Mouse (Mus musculus) T-helper 2 cell (primary cell): ENCODE measurements around the gene Apol7a.

Source experiments
- in situ Hi-C: fragments of 300-600 bp; cut with MboI, MseI; formaldehyde crosslinking; loops from one replicate; pipeline ENCODE4 v1.15.1; 2025; ENCODE audit warnings: high pct_unique_total_duplicates

Gene Apol7a

DNA sequence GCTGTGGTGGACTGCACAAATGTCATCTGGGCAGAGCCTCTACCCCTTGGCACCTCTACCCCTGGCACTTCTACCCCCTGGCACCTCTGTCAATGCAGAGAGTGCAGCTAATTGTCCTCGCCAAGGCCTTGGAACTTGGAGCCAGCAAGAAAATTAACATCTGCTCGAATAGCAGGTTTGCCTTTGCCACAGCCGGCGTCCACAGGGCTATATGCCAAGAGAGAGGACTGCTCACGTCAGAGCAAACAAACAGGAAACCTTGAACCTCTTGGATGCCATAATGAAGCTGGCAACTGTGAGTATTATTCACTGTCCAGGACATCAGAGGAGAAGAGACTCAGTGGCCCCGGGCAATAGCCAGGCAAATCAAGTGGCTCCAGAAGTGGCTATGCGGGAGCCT is 22.0 kb downstream of the Apol7a start:
- in situ Hi-C loops, result no loop called here

- in situ Hi-C loops, result no loop called here
These were observed 28.3 kb downstream of the Apol7a start for GRCm38 (mm10) chr15:77370588-77370987.

DNA sequence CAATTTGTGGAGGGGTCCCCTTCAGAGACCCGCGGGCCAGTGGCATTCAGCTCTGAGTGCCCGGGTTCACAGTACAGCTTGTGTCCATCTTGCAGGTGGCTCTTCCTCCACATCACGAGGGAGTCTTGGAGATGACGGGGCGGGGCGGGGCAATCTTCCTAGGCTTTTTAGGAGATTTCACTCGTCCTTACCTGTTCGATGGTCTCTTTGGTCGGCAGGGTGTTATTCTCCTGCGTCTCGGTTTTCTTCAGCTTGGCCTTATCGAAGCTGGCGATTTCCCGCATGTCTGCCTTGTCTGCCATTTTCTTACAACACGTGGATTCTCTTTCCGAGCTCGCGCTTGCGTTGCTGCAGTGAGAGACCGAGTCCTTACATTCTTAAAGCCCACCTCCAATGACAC is 28.9 kb downstream of the Apol7a start:
- in situ Hi-C loops, result no loop called here

- in situ Hi-C loops, result no loop called here
These were observed 30.0 kb downstream of the Apol7a start for GRCm38 (mm10) chr15:77368818-77369320.

- in situ Hi-C loops, result no loop called here
These were observed 30.8 kb downstream of the Apol7a start for GRCm38 (mm10) chr15:77368148-77368547.

- in situ Hi-C loops, result no loop called here
These were observed 31.4 kb downstream of the Apol7a start for GRCm38 (mm10) chr15:77367504-77367903.

GRCm38 (mm10) chr15:77366706-77367484 is 32.0 kb downstream of the Apol7a start:
- in situ Hi-C loops, result no loop called here

DNA sequence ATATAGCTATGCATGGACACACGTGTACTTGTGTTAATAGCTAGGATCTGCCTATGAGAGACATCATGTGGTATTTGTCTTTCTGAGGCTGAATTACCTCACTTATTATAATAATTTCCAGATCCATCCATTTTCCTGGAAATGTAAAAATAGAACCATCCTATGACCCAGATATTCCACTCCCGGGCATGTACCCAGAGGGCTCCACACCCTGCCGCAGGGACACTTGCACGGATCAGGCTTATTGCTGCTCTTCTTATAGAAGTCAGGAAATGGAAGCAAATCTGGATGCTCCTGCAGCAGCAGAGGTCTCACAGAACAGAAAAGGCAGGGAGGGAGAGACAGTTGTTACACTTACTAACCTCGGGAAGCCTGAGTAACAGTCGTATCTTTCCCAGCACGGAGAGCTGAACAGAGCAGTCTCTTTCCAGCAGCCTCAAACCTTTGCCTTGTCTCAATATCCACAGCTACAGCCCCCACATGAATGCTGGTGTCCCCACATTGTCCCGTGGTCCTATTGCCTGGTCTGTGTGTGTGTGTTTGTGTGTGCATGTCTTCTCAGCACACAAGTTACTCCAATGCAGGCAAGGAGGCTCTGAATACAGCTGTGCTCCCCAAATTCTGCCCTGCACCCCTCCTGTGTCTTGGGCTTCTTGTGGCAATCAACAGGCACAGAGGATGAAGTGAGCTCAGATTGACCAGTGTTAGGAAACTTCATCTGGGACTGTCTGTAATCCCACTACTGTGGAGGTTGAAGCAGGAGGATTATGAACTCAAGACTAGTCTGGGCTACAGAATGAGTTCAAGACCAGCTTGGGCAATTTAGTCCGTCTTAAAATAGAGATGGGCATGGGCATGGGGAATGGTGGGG is 33.0 kb downstream of the Apol7a start:
- in situ Hi-C loops, result no loop called here

- in situ Hi-C loops, result no loop called here
These were observed 34.9 kb downstream of the Apol7a start for GRCm38 (mm10) chr15:77364026-77364425.

DNA sequence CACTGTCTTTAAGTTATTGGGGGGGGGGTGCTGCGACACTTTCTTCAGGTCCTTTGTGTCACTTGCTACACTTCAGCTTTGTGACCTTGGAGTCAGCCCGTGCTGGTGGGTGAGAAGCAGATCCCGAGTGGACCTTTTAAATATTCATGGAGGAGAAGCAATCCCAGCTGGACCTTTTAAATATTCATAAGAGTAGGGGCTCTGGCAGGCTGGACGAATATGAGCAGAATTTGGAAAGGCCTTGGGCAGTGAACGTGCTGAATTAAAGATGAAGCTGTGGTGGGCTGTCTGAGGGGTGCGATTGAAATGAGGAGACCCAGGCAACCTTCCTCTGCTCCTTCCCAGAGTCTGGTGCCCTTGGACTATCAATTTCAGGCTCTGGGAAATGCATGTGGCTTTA is 35.3 kb downstream of the Apol7a start:
- in situ Hi-C loops, result no loop called here

DNA sequence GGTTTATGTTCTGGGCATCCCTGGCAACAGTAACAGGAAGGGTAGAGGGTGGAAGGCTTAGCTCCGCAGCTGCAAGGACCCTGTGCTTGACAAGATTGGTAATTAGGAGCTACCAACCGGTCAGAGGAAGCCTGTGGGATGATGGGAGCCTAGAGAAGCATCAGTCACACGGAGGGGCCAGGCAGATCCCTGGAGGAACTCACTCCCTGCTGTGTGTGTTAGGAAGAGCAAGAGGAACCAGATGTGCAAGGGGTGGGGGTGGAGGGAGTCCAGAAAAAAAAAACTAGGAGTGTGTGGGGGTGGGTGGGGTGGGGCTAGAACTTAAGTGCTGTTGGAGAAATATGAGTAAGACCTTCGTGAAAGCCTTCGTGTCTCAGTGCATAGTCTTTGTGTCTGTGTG is 36.0 kb downstream of the Apol7a start:
- in situ Hi-C loops, result no loop called here

DNA sequence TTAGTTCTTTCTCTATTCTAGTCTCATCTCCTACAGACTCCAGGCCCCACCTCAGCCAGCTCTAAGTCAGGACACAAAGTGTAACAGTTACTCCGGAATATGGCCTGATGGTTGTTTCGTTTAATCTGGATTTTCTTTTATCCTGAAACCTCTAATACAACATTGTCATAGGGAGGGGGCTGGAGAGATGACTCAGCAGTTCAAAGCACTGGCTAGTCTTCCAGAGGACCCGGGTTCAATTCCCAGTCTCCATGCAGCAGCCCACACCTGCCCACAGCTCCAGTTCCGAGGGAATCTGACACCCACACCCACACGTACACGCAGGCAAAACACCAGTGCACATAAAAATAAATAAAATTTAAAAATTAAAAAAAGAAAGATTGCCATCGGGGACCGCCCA is 39.0 kb downstream of the Apol7a start:
- in situ Hi-C loops, result no loop called here

GRCm38 (mm10) chr15:77359486-77359885 is 39.4 kb downstream of the Apol7a start:
- in situ Hi-C loops, result no loop called here

DNA sequence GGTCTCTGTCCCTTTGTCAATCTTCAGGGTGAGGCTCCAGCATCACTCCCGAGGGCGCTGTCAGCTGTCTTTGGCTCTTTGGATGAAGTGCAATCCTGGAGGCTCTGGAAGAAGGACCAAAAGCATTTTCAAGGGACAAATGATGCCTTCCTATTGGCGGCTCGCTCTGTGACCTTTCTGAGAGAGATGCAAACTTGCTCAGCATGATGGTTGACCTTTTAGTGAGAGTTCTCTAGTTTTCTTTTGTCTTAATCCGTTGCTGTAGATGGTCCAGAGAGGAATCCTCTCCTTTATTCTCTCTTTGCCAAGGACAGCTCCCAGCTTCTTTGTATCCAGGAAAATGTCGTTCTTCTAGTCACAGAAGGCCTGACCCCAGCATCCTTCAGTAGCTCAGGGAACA is 39.8 kb downstream of the Apol7a start:
- in situ Hi-C loops, result no loop called here

GRCm38 (mm10) chr15:77358320-77359040 is 40.4 kb downstream of the Apol7a start:
- in situ Hi-C loops, result no loop called here

DNA sequence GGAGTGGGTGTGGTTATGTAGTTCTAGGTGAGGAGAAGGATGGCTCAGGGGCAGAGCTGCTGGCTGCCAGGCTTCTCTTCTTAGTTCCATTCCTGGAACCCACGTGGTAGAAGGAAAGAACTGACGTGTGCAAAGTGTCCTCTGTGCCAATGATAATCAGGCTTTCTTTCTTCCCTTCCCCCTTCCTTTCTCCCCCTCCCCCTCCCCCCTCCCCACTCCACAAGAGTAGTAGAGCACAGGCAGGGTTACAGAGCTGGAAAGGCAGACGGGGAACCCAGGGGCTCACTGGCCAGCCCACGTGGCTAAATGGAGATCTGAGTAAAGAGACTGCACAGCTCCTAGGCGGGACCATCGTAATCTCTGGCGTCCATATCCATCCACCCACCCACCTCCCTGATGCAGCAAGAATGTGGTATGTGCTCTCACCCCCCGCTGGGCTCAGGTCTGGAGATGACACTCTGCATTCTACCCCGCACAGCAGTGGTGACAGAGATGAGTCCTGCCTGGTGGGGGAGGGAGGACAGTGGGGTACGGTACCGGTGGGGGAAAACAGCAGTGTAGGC is 42.6 kb downstream of the Apol7a start:
- in situ Hi-C loops, result no loop called here

- in situ Hi-C loops, result no loop called here
These were observed 43.9 kb downstream of the Apol7a start for GRCm38 (mm10) chr15:77354848-77355551.

GRCm38 (mm10) chr15:77354496-77354847 is 44.4 kb downstream of the Apol7a start:
- in situ Hi-C loops, result no loop called here

DNA sequence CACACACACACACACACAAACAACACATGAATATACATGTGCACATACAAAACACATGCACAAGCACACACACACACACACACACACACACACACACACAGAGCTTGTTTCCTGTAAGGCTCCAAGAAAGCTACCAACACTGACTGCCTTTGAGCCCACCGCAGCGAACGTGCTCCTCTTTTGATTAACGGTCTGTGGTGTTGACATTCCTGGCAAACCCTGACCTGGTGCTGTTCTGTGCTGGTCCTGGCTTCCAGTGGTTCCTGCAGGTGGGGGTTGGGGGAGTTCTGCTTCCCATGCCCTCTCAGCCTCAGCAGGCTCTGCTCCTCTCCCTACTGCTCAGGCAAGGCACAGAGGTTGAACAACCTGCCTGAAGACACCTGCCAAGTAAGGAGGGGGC is 45.1 kb downstream of the Apol7a start:
- in situ Hi-C loops, result no loop called here

- in situ Hi-C loops, result no loop called here
These were observed 46.0 kb downstream of the Apol7a start for GRCm38 (mm10) chr15:77352863-77353262.

DNA sequence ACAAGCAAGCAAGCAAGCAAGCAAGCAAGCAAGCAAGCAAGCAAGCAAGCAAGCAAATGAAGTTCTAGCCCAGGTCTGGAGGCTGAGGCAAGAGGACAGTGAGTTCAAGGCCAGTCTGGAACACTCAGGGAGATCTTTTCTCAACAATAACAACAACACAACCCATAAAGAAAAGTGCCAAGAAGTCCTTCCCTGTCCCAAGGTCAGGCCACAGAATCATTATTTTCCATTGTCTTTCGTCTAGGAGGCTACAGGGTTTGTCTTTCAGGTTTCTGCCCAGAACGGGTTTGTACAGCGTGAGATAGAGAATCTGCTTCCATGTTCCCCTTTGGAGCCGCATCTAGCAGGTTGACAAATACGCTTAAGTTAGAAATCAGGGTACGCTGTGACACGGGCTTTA is 48.8 kb downstream of the Apol7a start:
- in situ Hi-C loops, result no loop called here
